Mouse (Mus musculus) heart, embryonic 13.5 days (tissue): ENCODE measurements at regions not wholly inside any gene's neighbourhood (a gene's known extent, or its start where the extent isn't known, plus 50 kb on each side); places are given as distances from the start of the nearest gene placed in this dataset.

Source experiments
- ATAC-seq: fragments of 200-750 bp; cut with Nextera tagmentation; 2 replicates; pipeline ENCODE4 v1.8.0; 2017; ENCODE audit warnings: moderate TSS enrichment; ENCODE audit not compliant: insufficient number of reproducible peaks, low FRiP score, low TSS enrichment; ENCODE audit errors: extremely low read depth
- H3K27ac ChIP-seq: fragments of 300-500 bp; sonication (generic); replicated peaks from 2 replicates; pipeline ENCODE4 v1.5.1; 2015; ENCODE audit warnings: moderate library complexity, mild to moderate bottlenecking, inconsistent platforms
- H3K27me3 ChIP-seq: fragments of 300-500 bp; sonication (generic); replicated peaks from 2 replicates; pipeline ENCODE4 v1.6.1; 2015; ENCODE audit warnings: mild to moderate bottlenecking, inconsistent platforms
- H3K36me3 ChIP-seq: fragments of 300-500 bp; sonication (generic); 2 replicates; pipeline ENCODE4 v1.6.1; 2015; ENCODE audit warnings: mild to moderate bottlenecking, inconsistent platforms
- H3K4me1 ChIP-seq: fragments of 300-500 bp; sonication (generic); 2 replicates; pipeline ENCODE4 v1.6.1; 2015; ENCODE audit warnings: inconsistent platforms
- H3K4me2 ChIP-seq: fragments of 300-500 bp; sonication (generic); 2 replicates; pipeline ENCODE4 v1.6.1; 2015; ENCODE audit warnings: inconsistent platforms, mild to moderate bottlenecking, moderate library complexity
- H3K4me3 ChIP-seq: fragments of 300-500 bp; sonication (generic); 2 replicates; pipeline ENCODE4 v1.5.1; 2015; ENCODE audit warnings: moderate library complexity, mild to moderate bottlenecking, inconsistent platforms
- H3K9ac ChIP-seq: fragments of 300-500 bp; sonication (generic); 2 replicates; pipeline ENCODE4 v1.6.1; 2015; ENCODE audit warnings: inconsistent platforms, mild to moderate bottlenecking, moderate library complexity
- H3K9me3 ChIP-seq: fragments of 300-500 bp; sonication (generic); 2 replicates; pipeline ENCODE4 v1.6.1; 2016; ENCODE audit warnings: inconsistent platforms
- WGBS: fragments of 180-500 bp; shearing (Covaris S2); methylation state at CpG from one replicate; pipeline ENCODE4 v1.1.7; 2015; ENCODE audit warnings: mixed read lengths; 5-methylcytosine and 5-hydroxymethylcytosine counted together

DNA sequence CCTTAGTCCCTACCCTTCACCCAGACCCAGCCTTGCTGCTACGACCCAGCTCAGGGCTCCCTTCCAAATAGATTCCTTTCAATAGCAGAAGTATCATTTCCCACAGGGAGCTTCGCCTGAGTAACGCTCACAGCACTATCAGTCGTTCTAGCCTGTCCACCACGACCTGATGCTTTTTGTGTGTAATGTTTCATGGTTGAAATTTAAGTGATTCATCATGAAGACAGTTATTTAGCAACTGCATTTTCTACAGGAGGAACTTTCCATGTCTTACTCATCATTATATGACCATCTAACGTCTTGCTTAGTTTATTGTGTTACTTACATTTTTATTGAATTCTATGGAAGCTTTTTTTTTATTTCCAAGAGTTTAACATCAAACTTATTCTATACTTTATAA lies 314.5 kb upstream of the Acvr2a start:
- 77% methylated on average over 6 of the region's 6 CpGs for WGBS
- no peak overlapping the region for H3K27ac ChIP-seq

DNA sequence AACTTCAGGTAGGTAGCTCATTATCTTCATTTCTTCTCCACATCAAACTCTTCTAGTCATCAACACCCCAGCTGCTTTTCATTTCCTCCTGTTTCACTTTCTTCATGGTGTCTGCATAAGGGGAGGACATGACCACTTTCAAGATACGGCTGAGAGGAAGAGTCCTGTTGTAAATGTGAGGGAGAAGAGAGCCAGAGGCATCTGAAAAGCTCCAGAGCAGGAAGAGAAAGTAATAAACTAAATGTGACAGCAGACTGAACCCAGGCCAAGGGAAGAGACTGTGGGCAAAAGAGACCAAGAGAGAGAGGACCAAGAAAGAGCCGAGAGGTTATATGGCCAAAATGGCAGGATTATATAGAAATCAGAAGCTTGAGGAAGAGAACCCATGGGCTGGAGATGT lies 312.5 kb upstream of the Acvr2a start:
- ATAC-seq, result no peak
- Histone ChIP-seq H3K9me3 (no peaks in the 10 kb centered on the region), H3K36me3 (no peaks in the 10 kb centered on the region), H3K27me3 (no peaks in the 10 kb centered on the region), H3K4me1 (peaks cover 8% of the 10 kb centered on the region), H3K9ac (no peak overlapping the region), H3K4me3 (no peak overlapping the region), H3K4me2 (no peak overlapping the region), H3K27ac (no peak overlapping the region)
- 34% methylated on average over 2 of the region's 2 CpGs for WGBS

More for the DNA sequence above, 314.5 kb upstream of the Acvr2a start:
- H3K9ac ChIP-seq, result no peak overlapping the region
- H3K9me3 ChIP-seq, result no peaks in the 10 kb centered on the region
- no peak for ATAC-seq
- peaks cover 8% of the 10 kb centered on the region for H3K4me1 ChIP-seq
- H3K27me3 ChIP-seq, result no peaks in the 10 kb centered on the region
- no peak overlapping the region for H3K4me3 ChIP-seq
- H3K4me2 ChIP-seq, result no peak overlapping the region
- H3K36me3 ChIP-seq, result no peaks in the 10 kb centered on the region

DNA sequence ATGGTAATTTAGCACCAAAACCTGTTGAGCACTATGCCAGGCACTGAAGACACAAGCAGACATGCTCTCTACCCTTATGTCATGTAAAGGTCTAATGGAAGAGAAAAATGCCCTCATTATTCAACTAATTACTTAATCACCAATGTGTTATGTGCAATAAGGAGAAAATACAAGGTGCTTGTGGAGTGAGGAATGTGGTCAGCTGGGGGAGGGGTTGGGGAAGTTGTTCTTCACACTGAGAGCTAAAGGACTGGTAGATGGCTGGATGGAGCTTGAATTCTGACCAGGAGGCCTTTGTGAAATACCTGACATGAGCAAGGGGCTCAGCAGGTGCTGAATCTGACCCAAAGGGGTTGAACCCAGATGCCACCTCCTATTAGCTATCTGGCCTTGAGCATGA lies 300.1 kb upstream of the Acvr2a start:
- Histone ChIP-seq H3K9me3 (no peaks in the 10 kb centered on the region), H3K36me3 (no peaks in the 10 kb centered on the region), H3K27ac (no peak overlapping the region), H3K27me3 (no peaks in the 10 kb centered on the region), H3K4me2 (no peak overlapping the region), H3K4me3 (no peak overlapping the region), H3K9ac (no peak overlapping the region), H3K4me1 (no peaks in the 10 kb centered on the region)
- ATAC-seq, result no peak

DNA sequence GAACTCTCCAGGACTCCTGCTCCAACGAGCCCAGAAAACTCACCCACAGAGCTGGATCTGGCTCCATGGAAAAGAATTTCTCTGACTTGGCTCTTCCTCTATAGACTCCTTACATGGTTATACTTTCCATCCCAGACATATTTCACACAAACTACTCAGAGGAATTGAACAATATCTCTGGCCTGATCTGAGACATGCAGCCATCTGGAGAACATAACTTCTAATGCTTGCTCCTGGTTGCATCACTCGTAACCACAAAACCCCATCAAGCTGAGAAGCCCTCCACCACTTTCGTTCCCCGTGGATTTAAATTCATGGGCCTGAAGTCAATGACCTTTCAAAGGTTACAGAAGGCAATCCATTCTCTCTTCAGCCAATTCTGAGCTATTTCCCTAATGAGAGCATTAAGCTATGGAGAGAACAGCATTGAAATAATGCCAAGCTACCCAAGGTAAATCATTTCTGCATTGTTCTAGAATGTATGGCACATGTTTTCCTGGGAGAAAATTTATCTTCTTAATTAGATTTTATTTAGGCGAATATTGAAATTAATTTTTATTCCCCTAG lies 294.0 kb upstream of the Acvr2a start:
- Histone ChIP-seq H3K27me3 (no peaks in the 10 kb centered on the region), H3K4me1 (no peaks in the 10 kb centered on the region), H3K36me3 (no peaks in the 10 kb centered on the region), H3K9ac (no peak overlapping the region), H3K4me2 (no peak overlapping the region), H3K9me3 (no peaks in the 10 kb centered on the region), H3K4me3 (no peak overlapping the region), H3K27ac (no peak overlapping the region)
- 75% methylated on average over 5 of the region's 5 CpGs for WGBS
- no peak for ATAC-seq

- no peaks in the 10 kb centered on the region for H3K36me3 ChIP-seq
- no peaks in the 10 kb centered on the region for H3K27me3 ChIP-seq
- no peak overlapping the region for H3K9ac ChIP-seq
- no peaks in the 10 kb centered on the region for H3K9me3 ChIP-seq
- WGBS, result 71% methylated on average over 2 of the region's 2 CpGs
- no peaks in the 10 kb centered on the region for H3K4me1 ChIP-seq
- H3K27ac ChIP-seq, result no peak overlapping the region
- ATAC-seq, result no peak
- H3K4me3 ChIP-seq, result no peak overlapping the region
- H3K4me2 ChIP-seq, result no peak overlapping the region
These were observed 293.4 kb upstream of the Acvr2a start for GRCm38 (mm10) chr2:48520535-48520971.

DNA sequence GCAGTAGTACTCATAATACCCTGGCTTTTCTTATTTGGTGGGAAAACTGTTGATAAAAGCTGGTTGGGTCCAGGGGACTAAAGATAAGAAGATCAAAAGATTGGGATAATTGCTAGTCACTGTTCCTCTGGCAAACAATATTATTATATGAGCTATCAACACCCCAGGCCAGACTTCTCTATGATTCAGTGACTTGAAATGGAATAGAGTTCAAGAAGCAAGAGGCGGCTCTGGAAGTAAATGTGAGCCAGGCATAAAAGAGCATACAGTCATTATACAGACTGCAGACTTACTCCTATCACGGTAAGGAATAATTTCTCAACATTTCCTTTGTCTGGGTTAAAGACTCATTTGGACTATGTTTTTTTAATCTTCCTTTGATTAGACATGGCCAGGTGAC lies 278.5 kb upstream of the Acvr2a start:
- no peaks in the 10 kb centered on the region for H3K36me3 ChIP-seq
- no peak overlapping the region for H3K4me2 ChIP-seq
- no peaks in the 10 kb centered on the region for H3K4me1 ChIP-seq
- no peaks in the 10 kb centered on the region for H3K27me3 ChIP-seq
- H3K4me3 ChIP-seq, result no peak overlapping the region
- no peak overlapping the region for H3K9ac ChIP-seq
- no peak overlapping the region for H3K27ac ChIP-seq
- WGBS, result 80% methylated on average over 2 of the region's 2 CpGs
- no peak for ATAC-seq
- no peaks in the 10 kb centered on the region for H3K9me3 ChIP-seq

DNA sequence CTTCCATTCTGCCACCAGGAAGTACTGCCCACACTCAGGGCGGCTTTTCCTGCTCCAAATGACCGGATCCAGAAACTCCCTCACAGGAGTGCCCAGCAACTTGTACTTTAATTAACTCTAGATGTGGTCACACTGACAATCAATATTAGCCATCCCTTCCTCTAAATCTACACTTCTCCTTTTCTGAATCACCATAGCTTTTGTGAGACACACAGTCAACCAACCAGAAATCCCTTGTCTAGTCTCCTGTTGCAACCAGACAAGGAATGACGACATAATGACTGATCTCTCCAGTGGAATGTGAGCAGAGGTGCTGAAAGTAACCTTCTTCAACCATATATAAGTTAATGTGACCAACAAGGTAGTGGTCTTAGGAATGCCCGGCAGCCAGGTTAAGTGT lies 277.0 kb upstream of the Acvr2a start:
- WGBS, result 70% methylated on average over 4 of the region's 4 CpGs
- no peaks in the 10 kb centered on the region for H3K27me3 ChIP-seq
- H3K4me3 ChIP-seq, result no peak overlapping the region
- H3K9me3 ChIP-seq, result no peaks in the 10 kb centered on the region
- no peak overlapping the region for H3K27ac ChIP-seq
- no peaks in the 10 kb centered on the region for H3K4me1 ChIP-seq
- no peak overlapping the region for H3K9ac ChIP-seq
- no peak overlapping the region for H3K4me2 ChIP-seq
- ATAC-seq, result no peak
- H3K36me3 ChIP-seq, result no peaks in the 10 kb centered on the region

DNA sequence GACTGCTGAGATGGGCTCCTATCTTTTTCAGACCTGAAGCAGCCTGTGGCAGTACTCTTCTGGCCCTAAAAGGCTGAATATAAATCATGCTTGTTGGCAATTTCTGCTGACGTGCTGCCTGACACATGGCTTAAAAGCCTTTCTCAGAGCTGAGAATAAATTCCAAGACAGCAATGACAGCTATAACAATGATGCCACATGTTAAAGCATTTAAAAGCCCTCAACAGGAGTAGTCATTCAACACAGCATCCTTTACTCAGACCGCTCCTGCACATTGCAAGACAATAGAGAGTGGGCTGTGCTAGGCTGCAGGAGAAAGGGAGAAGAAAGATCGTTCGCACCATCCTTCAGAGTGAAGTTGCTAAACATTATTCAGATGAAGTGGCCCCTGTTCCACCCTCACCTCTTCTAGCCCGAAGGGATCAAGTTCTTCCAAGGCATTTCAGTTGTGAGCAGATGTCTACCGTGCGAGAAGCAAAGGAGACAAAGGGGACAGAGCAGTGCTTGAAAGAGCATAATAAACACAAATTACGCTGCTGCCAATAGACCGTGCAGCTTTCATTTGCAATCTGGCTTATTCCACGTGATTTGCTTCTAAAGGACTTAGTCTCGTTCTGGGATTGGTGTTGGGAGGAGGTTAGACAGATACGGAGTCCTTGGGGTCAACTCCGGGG lies 275.1 kb upstream of the Acvr2a start:
- no peaks in the 10 kb centered on the region for H3K4me1 ChIP-seq
- no peak for ATAC-seq
- WGBS, result 63% methylated on average over 13 of the region's 13 CpGs
- H3K36me3 ChIP-seq, result no peaks in the 10 kb centered on the region
- H3K4me2 ChIP-seq, result no peak overlapping the region
- no peak overlapping the region for H3K9ac ChIP-seq
- H3K27me3 ChIP-seq, result no peaks in the 10 kb centered on the region
- H3K4me3 ChIP-seq, result no peak overlapping the region
- no peak overlapping the region for H3K27ac ChIP-seq
- no peaks in the 10 kb centered on the region for H3K9me3 ChIP-seq

DNA sequence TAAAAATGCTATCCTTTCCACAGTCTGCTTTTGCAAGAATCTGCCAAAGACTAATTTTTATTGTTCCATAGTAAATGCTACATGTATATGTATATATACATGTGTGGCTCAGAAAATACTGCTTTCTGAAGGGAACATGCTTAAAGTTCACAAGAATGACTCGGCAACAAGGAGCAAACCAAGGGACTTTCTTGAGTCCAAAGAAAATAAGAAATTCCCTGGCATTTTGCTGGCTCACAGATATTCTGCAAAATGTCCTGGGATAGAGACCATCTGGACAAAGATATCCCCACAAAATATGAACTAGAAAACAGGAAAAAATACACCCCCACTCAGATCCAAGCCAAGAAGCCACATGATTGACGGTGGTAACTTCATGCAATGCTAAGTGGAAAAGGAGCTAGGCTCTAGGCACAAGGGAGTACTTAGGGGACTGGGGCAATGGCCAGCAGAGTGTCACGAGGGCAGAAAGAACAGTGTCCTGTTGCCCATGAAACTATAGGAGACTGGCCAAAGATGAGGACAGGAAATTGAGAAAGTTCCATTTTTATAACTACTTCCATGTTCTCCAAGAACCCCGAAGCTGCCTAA lies 274.3 kb upstream of the Acvr2a start:
- Histone ChIP-seq H3K36me3 (no peaks in the 10 kb centered on the region), H3K4me3 (no peak overlapping the region), H3K9me3 (no peaks in the 10 kb centered on the region), H3K27ac (no peak overlapping the region), H3K9ac (no peak overlapping the region), H3K4me1 (no peaks in the 10 kb centered on the region), H3K4me2 (no peak overlapping the region), H3K27me3 (no peaks in the 10 kb centered on the region)
- ATAC-seq, result no peak
- WGBS, result 63% methylated on average over 4 of the region's 4 CpGs

- no peak overlapping the region for H3K4me2 ChIP-seq
- H3K27me3 ChIP-seq, result no peaks in the 10 kb centered on the region
- WGBS, result 76% methylated on average over 4 of the region's 4 CpGs
- H3K4me3 ChIP-seq, result no peak overlapping the region
- H3K9me3 ChIP-seq, result no peaks in the 10 kb centered on the region
- H3K36me3 ChIP-seq, result no peaks in the 10 kb centered on the region
- no peak overlapping the region for H3K27ac ChIP-seq
- H3K4me1 ChIP-seq, result no peaks in the 10 kb centered on the region
- no peak overlapping the region for H3K9ac ChIP-seq
- ATAC-seq, result no peak
These were observed 269.5 kb upstream of the Acvr2a start for GRCm38 (mm10) chr2:48544377-48544776.

DNA sequence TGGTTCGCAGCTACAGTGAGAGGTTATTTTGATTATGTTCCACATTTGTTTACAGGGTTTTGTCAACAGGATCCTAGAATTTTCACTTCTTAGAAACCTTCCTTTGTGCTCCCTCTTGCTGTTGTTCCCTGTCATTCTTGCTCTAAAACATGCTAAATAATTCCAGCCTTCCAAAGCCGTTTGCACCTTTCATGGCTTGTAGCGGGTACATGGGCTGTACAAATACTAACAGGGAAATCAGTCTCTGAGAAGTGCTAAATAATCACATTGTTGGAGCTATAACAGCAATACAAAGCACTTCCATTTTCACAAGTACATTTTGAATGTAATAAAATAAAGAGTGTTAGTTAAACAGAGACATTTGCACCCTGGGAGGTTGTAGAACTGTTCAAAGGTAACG lies 268.8 kb upstream of the Acvr2a start:
- H3K4me1 ChIP-seq, result no peaks in the 10 kb centered on the region
- no peak overlapping the region for H3K4me3 ChIP-seq
- H3K36me3 ChIP-seq, result no peaks in the 10 kb centered on the region
- ATAC-seq, result no peak
- H3K9me3 ChIP-seq, result no peaks in the 10 kb centered on the region
- no peak overlapping the region for H3K4me2 ChIP-seq
- H3K9ac ChIP-seq, result no peak overlapping the region
- WGBS, result 85% methylated on average over 4 of the region's 4 CpGs
- H3K27ac ChIP-seq, result no peak overlapping the region
- no peaks in the 10 kb centered on the region for H3K27me3 ChIP-seq

GRCm38 (mm10) chr2:48545679-48546078 lies 268.2 kb upstream of the Acvr2a start:
- no peaks in the 10 kb centered on the region for H3K27me3 ChIP-seq

More at GRCm38 (mm10) chr2:48545679-48546078, 268.2 kb upstream of the Acvr2a start:
- WGBS, result 50% methylated on average over 4 of the region's 4 CpGs
- Histone ChIP-seq H3K27ac (no peak overlapping the region), H3K36me3 (no peaks in the 10 kb centered on the region), H3K4me1 (no peaks in the 10 kb centered on the region), H3K9ac (no peak overlapping the region), H3K9me3 (no peaks in the 10 kb centered on the region), H3K4me2 (no peak overlapping the region), H3K4me3 (no peak overlapping the region)
- ATAC-seq, result no peak
